Mouse (Mus musculus) lung, embryonic 15.5 days (tissue): ENCODE results near the gene Fstl1. TPM values are rescaled to one million over a fixed set of nuclear protein-coding genes. Genes with fewer than 3 reads are reported as not detected.
A peak's percentile ranks its signal among the peaks of the same experiment; 100 is the strongest.

Experiments
- ATAC-seq: fragments of 200-750 bp; cut with Nextera tagmentation; 2 replicates; pipeline ENCODE4 v1.8.0; 2017; ENCODE audit warnings: moderate number of reproducible peaks, borderline replicate concordance; ENCODE audit not compliant: low FRiP score, low TSS enrichment; ENCODE audit errors: extremely low read depth
- H3K27ac ChIP-seq: fragments of 300-500 bp; sonication (generic); 2 replicates; pipeline ENCODE4 v1.5.1; 2015; ENCODE audit warnings: moderate library complexity, mild to moderate bottlenecking, inconsistent platforms
- H3K27me3 ChIP-seq: fragments of 300-500 bp; sonication (generic); 2 replicates; pipeline ENCODE4 v1.6.1; 2015; ENCODE audit warnings: inconsistent platforms
- H3K36me3 ChIP-seq: fragments of 300-500 bp; sonication (generic); 2 replicates; pipeline ENCODE4 v1.6.1; 2015; ENCODE audit warnings: inconsistent platforms
- H3K4me1 ChIP-seq: fragments of 300-500 bp; sonication (generic); 2 replicates; pipeline ENCODE4 v1.6.1; 2015; ENCODE audit warnings: inconsistent platforms
- H3K4me2 ChIP-seq: fragments of 300-500 bp; sonication (generic); 2 replicates; pipeline ENCODE4 v1.6.1; 2015; ENCODE audit warnings: inconsistent platforms, mild to moderate bottlenecking, moderate library complexity
- H3K4me3 ChIP-seq: fragments of 300-500 bp; sonication (generic); 2 replicates; pipeline ENCODE4 v1.5.1; 2015; ENCODE audit warnings: mild to moderate bottlenecking, inconsistent platforms
- H3K9ac ChIP-seq: fragments of 300-500 bp; sonication (generic); 2 replicates; pipeline ENCODE4 v1.6.1; 2015; ENCODE audit warnings: inconsistent platforms
- H3K9me3 ChIP-seq: fragments of 300-500 bp; sonication (generic); 2 replicates; pipeline ENCODE4 v1.6.1; 2016; ENCODE audit warnings: inconsistent platforms
- WGBS: fragments of 180-500 bp; shearing (Covaris S2); methylation state at CpG from one replicate; pipeline ENCODE4 v1.1.7; 2015; 5-methylcytosine and 5-hydroxymethylcytosine counted together
- polyA plus RNA-seq: library from polyadenylated mRNA; unstranded; fragments of >200 nt; fragmentation: Nextera tagmentation; extraction: Ambion mirVana; gene quantifications from 2 replicates; pipeline ENCODE4 v1.2.1, GENCODE M21; 2015

Fstl1 gene
- polyA plus RNA-seq: 520 and 550 TPM in 2 replicates

DNA sequence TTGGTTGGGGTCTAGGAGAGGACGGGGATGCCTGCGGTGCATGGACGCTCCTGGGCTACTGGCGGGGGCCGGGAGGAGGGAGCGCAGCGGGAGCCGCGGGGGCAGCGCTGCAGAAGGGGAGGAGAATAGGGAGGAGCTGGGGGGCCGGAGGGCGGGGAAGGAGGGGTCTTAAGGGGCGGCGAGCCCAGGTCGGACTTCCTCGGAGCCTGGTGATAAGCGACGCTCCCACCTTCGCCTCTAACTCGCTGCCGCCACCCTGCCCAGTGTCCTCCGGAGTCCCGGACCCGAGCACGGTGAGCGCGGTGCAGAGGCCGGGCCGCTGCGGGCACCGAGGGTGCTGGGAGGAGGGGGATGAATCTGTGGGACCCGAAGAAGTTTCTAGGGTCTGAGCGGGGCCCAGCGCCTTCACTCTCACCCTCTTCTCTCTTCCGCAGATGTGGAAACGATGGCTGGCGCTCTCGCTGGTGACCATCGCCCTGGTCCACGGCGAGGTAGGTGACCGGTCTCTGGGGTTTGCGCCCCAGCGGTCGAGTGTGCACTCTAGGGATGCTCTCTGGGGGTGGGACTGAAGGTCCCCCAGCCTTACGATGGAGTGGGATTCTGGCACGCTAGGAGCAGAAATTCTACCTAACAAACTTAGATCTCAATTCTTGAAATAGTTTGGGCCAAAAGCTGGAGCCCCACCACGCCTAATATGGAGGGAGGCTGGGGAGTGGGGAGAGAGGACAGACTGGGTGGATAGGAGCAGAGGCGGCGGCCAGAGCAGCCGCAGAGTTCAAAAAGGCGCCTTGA lies at the start of gene Fstl1:
Gene Fstl1, plus strand, starts transcription at position 14 of the 792 bp plus-strand sequence.
- Histone ChIP-seq H3K27me3 (0 out of 2 replicates have a peak, but pooled peaks cover 5% of the 10 kb centered on the region), H3K27ac (peak within 1 kb of the TSS; percentile 95), H3K36me3 (no peaks in the 10 kb centered on the region), H3K9ac (peak within 1 kb of the TSS; percentile 98), H3K9me3 (no peaks in the 10 kb centered on the region), H3K4me2 (peak within 1 kb of the TSS; percentile 66), H3K4me3 (peak within 1 kb of the TSS; percentile 90), H3K4me1 (peaks cover 39% of the 10 kb centered on the region)
- WGBS: under 1% methylated on average over 50 of the region's 52 CpGs
- ATAC-seq: peak; percentile 85

DNA sequence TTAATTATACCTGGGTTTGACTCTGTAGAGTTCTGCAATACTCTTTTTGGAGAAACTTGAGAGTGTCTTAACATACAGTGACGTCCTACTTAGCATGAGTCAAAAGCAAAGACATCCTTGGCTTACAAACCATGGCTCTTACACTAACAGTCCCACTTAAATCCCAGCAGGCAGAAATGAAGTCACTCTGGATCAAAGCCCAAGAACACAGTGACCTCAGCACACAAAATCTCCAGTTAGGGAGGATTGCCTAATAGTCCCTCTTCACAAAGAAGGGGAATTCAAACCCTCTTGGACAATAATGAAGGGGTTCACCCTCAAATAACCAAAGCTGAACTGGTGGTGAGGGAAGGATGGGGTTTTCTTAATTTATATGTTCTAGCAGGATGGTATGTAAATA lies 48.0 kb upstream of the Fstl1 start:
- no peak overlapping the region for H3K9ac ChIP-seq
- 41% methylated on average over 1 of the region's 1 CpGs for WGBS
- H3K27me3 ChIP-seq: no peaks in the 10 kb centered on the region
- no peak for ATAC-seq
- no peak overlapping the region for H3K4me3 ChIP-seq
- H3K27ac ChIP-seq: no peak overlapping the region
- H3K4me2 ChIP-seq: no peak overlapping the region
- peaks cover 38% of the 10 kb centered on the region for H3K4me1 ChIP-seq
- no peaks in the 10 kb centered on the region for H3K36me3 ChIP-seq
- no peaks in the 10 kb centered on the region for H3K9me3 ChIP-seq

DNA sequence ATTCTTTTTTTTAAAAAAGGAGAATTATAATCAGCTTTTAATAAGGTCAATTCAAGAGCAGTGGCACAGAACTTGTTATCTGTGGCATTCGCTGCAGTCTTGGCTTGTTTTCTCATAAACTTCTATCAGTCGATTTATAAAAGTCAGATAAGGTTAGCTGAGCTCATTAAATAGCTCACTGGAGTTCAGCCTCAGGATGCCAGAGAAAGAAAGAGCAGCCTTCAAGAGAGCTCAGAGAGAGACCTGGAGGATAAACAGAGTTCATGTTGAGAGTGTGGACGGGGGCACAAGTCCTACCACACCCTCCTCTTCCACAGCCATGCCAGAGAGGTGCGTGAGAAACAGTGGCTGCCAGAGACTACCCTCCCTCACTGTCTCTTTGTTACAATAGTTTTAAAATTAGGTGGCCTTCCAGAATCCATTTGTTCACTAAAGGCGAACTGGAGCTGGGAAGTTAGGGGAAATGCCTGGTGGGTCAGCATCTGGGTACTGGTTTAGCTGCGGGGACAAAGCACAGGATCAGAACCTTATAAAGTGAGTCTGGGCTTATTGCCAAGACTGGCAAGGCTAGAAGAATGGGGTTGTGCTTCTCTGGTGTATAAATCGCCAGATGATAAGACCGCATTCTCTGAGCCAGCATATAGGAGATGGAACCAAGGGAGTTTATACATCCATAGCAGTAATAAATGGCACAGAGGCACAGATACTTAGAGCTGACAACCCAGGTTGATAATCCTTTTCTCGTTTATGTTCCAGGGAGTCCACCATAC lies 47.1 kb upstream of the Fstl1 start:
- H3K4me3 ChIP-seq: no peak overlapping the region
- H3K4me2 ChIP-seq: no peak overlapping the region
- H3K36me3 ChIP-seq: no peaks in the 10 kb centered on the region
- peak overlapping the region; percentile 64 for H3K27ac ChIP-seq
- H3K4me1 ChIP-seq: peaks cover 38% of the 10 kb centered on the region
- no peaks in the 10 kb centered on the region for H3K9me3 ChIP-seq
- 31% methylated on average over 9 of the region's 9 CpGs for WGBS
- peak; percentile 68; the same call in 1 of the 2 replicates for ATAC-seq
- no peak overlapping the region for H3K9ac ChIP-seq
- no peaks in the 10 kb centered on the region for H3K27me3 ChIP-seq

DNA sequence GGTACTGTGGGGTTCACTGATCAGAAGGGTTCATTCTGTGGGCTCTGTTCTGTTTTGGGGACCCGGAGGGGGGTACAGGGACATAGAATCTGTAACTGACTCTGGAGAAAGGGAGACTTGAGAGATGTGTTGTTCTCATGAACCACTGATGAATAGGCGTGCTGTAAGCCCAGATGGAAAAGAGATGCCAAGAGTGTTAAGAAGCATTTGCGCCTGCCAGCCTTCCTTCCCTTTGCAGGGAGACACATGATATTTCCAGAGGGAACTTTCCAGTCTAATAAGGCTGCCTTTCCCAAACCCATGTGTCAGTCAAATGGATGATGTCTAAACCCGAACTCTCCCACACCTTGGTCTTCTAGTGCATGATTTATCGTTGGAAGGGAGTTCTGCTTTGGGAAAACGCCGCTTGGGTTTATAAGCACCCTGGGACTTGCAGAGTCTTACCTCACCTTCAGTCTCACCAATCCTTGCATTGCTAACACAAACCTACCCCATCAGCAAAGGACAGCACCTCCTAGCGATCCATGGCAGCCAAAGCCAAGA lies 46.3 kb upstream of the Fstl1 start:
- H3K4me3 ChIP-seq: no peak overlapping the region
- H3K9ac ChIP-seq: no peak overlapping the region
- peaks cover 38% of the 10 kb centered on the region for H3K4me1 ChIP-seq
- no peak for ATAC-seq
- no peaks in the 10 kb centered on the region for H3K9me3 ChIP-seq
- H3K27ac ChIP-seq: 0 out of 2 replicates have a peak overlapping the region, but pooled peaks have one; percentile 64
- no peaks in the 10 kb centered on the region for H3K27me3 ChIP-seq
- 82% methylated on average over 8 of the region's 8 CpGs for WGBS
- no peak overlapping the region for H3K4me2 ChIP-seq
- no peaks in the 10 kb centered on the region for H3K36me3 ChIP-seq

DNA sequence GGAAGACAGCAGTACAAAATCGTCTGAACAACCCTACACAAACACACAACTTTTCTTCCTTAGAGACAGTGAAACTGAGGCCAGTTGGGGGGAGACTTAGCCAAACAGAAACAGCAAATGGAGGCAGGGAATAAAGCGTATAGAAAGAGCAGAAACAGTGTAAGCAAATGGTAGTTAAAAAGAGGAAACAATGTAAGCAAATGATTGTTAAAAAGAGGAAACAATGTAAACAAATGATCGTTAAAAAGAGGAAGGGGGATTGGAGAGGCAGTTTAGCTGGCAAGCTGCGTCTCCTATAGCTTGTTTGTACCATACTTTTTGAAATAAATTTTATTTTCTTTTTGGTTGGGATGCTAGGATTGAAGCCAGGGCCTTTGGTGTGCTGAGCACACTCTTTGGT lies 45.2 kb upstream of the Fstl1 start:
- Histone ChIP-seq H3K9me3 (no peaks in the 10 kb centered on the region), H3K9ac (no peak overlapping the region), H3K4me1 (peaks cover 38% of the 10 kb centered on the region), H3K27me3 (no peaks in the 10 kb centered on the region), H3K4me3 (no peak overlapping the region), H3K36me3 (no peaks in the 10 kb centered on the region), H3K27ac (peak overlapping the region; percentile 63), H3K4me2 (no peak overlapping the region)
- WGBS: 31% methylated on average over 4 of the region's 4 CpGs
- ATAC-seq: no peak

DNA sequence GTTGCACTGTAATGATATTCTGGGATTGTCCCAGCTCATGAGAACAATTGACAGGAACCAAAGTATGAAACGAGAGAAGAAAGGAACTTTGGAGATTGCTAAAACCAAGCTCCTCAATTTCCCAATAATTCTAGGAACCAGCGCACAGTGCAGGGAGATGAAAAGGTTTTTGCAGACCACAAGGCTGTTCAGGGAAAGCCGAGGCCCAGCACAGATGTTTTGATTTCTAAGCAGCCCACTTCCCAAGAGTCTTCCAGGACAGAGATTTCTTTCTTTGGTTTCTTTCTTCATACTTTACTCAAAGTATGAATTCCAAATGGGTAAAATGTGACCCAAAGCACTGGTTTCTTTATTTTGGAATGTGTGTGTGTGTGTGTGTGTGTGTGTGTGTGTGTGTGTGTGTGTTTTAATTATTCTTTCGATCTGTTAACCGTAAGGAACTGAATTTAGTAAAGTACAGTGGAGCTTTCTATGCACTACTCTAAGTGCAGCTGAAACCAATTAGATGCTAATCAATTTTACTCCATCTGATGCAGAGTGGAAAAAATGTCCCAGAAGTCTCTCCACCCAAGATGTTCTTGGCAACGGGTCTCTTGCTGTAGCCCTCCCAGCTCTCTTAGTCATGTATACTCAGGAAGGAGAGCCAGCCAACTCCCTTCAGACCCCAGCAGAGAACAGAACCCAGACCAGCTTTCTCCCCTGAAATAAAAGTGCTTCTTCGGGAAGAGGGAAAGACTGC lies 44.5 kb upstream of the Fstl1 start:
- peaks cover 38% of the 10 kb centered on the region for H3K4me1 ChIP-seq
- H3K4me2 ChIP-seq: no peak overlapping the region
- no peaks in the 10 kb centered on the region for H3K27me3 ChIP-seq
- no peak overlapping the region for H3K9ac ChIP-seq
- ATAC-seq: peak; percentile 62; the same call in 1 of the 2 replicates
- 55% methylated on average over 7 of the region's 7 CpGs for WGBS
- H3K27ac ChIP-seq: peak overlapping the region; percentile 63
- no peak overlapping the region for H3K4me3 ChIP-seq
- H3K36me3 ChIP-seq: no peaks in the 10 kb centered on the region
- H3K9me3 ChIP-seq: no peaks in the 10 kb centered on the region

DNA sequence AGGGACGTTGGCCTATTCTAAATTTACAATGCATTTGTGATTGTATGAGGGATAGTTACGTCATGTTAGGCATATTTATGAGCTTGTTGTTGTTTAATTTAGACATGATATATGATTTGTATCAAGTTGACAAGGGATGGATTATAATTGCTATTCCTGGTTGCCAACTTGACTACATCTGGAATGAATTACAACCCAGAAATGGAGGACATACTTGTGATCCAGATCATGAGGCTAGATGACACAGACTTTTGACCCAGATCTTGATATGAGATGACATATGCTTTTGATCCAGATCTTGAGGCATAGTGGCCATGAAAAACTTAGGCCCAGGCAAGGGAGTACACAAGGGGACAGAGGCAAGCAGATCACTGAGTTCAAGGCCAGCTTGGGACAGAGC lies 36.6 kb upstream of the Fstl1 start:
- 80% methylated on average over 2 of the region's 2 CpGs for WGBS
- Histone ChIP-seq H3K9ac (no peak overlapping the region), H3K4me3 (no peak overlapping the region), H3K9me3 (no peaks in the 10 kb centered on the region), H3K36me3 (no peaks in the 10 kb centered on the region), H3K4me2 (no peak overlapping the region), H3K27me3 (no peaks in the 10 kb centered on the region), H3K27ac (no peak overlapping the region), H3K4me1 (no peaks in the 10 kb centered on the region)
- ATAC-seq: no peak

DNA sequence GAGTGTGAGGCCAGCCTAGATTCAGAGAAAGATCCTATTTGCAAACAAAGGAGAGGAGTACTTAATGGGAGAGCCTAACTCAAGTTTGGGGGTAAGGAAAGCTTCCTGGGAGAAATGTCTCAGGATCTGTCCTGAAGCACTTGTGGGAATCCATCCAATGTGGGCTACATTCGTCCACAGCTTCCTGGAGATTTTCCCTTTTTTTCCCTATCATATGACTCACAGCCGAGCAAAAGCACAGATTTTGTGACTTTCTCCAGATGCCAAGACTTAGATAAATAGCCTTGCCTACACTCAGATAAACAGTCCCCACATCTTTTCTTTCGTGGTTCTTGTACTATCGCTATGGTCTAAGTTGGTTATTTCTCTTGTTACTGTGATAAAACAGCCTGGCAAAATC lies 34.4 kb upstream of the Fstl1 start:
- ATAC-seq: no peak
- Histone ChIP-seq H3K9ac (no peak overlapping the region), H3K9me3 (no peaks in the 10 kb centered on the region), H3K27ac (no peak overlapping the region), H3K27me3 (no peaks in the 10 kb centered on the region), H3K4me3 (no peak overlapping the region), H3K4me2 (no peak overlapping the region), H3K4me1 (no peaks in the 10 kb centered on the region), H3K36me3 (no peaks in the 10 kb centered on the region)
- WGBS: 38% methylated on average over 4 of the region's 4 CpGs

DNA sequence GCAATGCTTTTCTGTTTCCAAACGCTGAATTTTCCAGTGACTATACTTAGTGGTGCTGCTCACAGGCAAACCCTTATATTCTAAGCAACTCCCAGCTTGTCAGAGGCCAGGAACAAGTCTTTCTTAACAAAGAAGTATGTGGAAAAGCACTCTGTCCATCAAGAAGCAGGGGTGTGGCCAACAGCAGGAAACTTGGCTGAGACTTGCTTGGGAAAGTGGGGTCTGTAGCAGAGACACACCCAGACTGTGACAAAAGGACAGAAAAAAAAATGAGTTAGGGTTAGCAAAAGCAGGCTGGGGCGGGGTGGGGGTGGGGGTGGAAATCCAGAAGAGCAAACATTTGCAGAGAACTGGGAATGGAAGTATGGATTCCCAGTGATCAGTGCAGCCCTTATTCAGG lies 23.8 kb upstream of the Fstl1 start:
- ATAC-seq: peak; percentile 86
- H3K9me3 ChIP-seq: no peaks in the 10 kb centered on the region
- WGBS: 27% methylated on average over 2 of the region's 2 CpGs

DNA sequence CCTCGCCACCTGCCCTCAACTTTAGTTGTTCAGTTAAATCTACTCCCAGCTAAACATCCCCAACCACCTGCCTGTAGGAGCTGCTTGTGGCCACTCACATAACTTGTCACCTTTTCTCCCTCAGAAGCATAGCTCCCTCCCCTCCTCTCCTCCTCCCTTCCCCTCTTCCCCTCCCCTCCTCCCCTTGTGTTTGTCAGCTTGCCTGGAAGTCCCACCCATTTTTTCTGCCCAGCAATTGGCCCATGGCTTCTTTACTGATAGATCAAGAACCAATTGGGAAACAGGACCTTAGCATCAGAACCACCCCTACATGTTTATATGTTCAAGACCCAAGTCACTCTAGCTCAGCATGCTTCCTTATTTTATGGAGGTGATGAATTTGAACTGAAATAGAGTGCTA lies 22.9 kb upstream of the Fstl1 start:
- H3K27me3 ChIP-seq: no peaks in the 10 kb centered on the region
- no peak overlapping the region for H3K4me2 ChIP-seq
- 73% methylated on average over 1 of the region's 1 CpGs for WGBS
- H3K4me1 ChIP-seq: peaks cover 22% of the 10 kb centered on the region
- H3K9ac ChIP-seq: no peak overlapping the region
- no peak for ATAC-seq
- peak overlapping the region; percentile 72 for H3K27ac ChIP-seq
- no peaks in the 10 kb centered on the region for H3K36me3 ChIP-seq
- H3K9me3 ChIP-seq: no peaks in the 10 kb centered on the region
- H3K4me3 ChIP-seq: no peak overlapping the region

More for the DNA sequence above, 23.8 kb upstream of the Fstl1 start:
- Histone ChIP-seq H3K27me3 (no peaks in the 10 kb centered on the region), H3K4me1 (peaks cover 22% of the 10 kb centered on the region), H3K4me2 (no peak overlapping the region), H3K27ac (peak overlapping the region; percentile 72), H3K36me3 (no peaks in the 10 kb centered on the region), H3K4me3 (no peak overlapping the region), H3K9ac (no peak overlapping the region)

DNA sequence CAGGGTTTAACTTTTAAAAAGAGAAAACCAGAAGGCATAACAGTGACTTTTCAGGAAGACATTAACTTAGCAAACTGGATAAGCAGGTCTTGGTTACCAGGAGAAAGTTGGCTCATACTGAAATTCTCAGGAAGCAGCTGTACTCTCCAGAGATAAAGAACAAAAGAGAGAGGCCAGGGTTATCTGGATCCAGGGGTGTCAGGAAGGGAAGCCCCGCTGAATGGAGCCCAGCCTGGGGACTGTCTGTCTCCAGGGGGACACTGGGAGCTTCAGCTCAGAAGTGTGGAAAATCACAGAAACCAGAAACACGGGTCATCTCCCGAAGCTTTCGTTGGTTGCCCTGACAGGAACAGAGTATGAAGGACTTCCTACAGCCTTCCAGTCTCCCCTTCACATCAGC lies 22.2 kb upstream of the Fstl1 start:
- H3K36me3 ChIP-seq: no peaks in the 10 kb centered on the region
- no peak overlapping the region for H3K9ac ChIP-seq
- H3K9me3 ChIP-seq: no peaks in the 10 kb centered on the region
- no peaks in the 10 kb centered on the region for H3K27me3 ChIP-seq
- H3K27ac ChIP-seq: peak overlapping the region; percentile 72
- H3K4me2 ChIP-seq: no peak overlapping the region
- H3K4me1 ChIP-seq: peaks cover 22% of the 10 kb centered on the region
- no peak overlapping the region for H3K4me3 ChIP-seq
- no peak for ATAC-seq
- WGBS: 21% methylated on average over 4 of the region's 4 CpGs
